Mouse (Mus musculus) spleen, adult 2 months (tissue): ENCODE data around the gene Slf2.

Experiments used
- CTCF ChIP-seq: fragments of 200-500 bp; IDR thresholded peaks from 2 replicates; pipeline ENCODE4 v1.5.1; 2011; ENCODE audit warnings: mild to moderate bottlenecking, inconsistent platforms; ENCODE audit not compliant: insufficient read depth, insufficient read length, insufficient replicate concordance; ENCODE audit errors: extremely low read depth
- POLR2A ChIP-seq: fragments of 200-500 bp; IDR thresholded peaks from 2 replicates; pipeline ENCODE4 v1.6.1; 2011; ENCODE audit warnings: low read depth, low read length, inconsistent platforms

DNA sequence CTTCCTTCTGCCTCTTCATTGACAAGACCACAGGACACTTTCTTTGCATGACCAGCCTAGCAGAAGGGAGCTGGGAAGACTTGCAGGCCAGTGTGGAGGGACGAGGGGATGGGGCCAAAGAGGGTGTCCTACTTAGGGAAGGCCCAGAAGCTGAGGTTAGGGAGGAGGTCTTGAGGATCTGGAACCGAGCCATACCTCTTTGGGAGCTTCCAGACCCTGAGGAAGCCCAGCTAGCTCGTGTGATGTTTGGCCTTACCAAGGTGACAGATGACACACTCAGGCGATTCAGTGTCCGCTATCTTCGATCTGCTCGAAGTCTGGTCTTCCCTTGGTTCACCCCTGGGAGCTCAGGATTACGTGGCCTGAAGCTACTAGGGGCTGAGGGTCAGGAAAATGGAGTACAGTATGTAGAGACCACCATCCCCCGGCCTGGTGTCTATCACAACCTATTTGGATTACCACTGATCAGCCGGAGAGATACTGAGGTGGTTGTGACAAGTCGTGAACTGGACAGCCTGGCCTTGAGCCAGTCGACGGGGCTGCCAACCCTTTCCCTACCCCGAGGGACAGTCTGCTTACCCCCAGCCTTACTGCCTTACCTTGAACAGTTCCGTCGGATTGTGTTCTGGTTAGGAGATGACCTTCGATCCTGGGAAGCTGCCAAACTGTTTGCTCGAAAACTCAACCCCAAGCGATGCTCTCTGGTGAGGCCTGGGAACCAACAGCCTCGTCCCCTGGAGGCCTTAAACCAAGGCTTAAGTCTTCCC, 76.7 kb downstream of the Slf2 start:
- no peak for TF ChIP-seq POLR2A
- no peak for TF ChIP-seq CTCF
